Mouse (Mus musculus) mouse trophoblast stem cell (cell line): Measurements from ENCODE around the gene Gphn.
"Not testable (repeated sequence)": the region's sequence is repeated elsewhere in the genome, so short reads cannot be mapped to it uniquely, and the experiment has no call there.

Experiments used
- in situ Hi-C, 2 experiments: fragments of 300-500 bp; cut with MseI, MboI; formaldehyde crosslinking; loops; 2 replicates in 1 of 2; 3 replicates in 1 of 2; pipeline ENCODE4 v1.15.1; 2025

The Gphn gene

DNA sequence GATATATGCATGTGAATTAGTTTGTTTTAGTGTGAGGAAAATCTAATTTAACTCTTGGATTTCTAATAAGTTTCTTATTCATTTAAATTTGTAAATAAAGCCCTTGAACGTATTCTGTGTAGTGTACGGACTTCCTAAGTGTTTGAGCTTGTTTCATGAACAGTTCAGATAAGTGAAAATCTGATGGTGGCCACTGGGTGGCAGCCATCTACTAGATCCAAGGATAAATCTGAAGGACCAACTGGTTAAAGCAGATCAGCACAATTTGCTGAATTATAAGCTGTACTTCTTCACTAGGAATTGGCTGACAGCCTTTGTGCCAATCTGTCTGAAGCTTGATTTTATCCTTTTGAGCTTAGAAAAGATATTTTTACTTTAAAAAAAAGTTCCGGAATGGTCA, 105.9 kb downstream of the Gphn start:
- in situ Hi-C loops, result no loop called here

DNA sequence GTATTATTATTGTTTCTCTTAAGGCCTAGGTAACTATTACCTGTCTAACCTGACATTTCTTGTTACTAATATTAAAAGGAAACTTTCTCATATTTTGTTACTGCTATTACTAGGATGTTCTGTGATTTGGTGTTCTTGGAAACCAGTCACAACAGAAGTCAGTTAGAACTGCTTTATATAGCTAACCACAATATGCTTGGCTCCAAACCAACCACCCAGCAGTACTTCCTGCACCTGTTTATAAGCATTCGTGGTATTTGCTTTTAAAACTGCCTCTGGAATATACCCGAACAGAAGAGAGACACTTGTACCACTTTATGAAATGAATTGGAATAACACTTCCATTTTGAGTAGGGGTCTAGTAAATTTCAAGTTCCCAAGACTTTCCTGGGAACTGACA, 130.3 kb downstream of the Gphn start:
- in situ Hi-C loops, result no loop called here

DNA sequence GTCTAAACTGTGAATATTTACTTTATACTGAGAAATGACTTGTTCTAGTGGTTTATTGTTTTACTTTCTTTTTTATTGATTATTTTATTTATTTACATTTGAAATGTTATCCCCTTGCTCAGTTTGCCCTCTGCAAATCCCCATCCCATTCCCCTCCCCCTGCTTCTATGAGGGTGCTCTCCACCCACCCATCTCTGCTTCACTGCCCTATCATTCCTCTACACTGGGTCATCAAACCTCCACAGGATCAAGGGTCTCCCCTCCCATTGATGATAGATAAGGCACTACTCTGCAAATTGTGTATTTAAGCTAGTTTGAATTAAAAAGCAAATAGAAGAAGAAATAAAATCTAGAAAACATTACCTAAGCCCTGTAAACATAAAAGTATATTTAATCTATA, 163.1 kb downstream of the Gphn start:
- in situ Hi-C loops, result no loop called here

DNA sequence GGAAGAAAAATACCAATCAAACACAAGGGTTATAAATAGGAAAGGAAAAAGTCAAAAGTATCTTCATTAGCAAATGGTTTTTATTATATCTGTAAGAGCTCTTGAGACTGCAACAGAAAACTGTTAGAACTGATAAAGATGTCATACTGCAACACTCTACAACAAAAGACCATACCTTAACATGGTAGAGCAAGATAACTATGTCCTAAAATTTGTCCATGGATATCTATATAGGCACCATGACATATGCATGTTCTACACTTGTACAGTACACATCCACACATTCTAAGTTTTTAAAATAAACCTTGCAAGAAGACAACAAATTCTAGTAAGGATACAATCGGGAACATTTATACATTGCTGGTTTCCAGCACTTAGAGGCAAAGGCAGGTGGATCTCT, 169.1 kb downstream of the Gphn start:
- in situ Hi-C loops, result no loop called here

- in situ Hi-C loops, result not testable (repeated sequence)
Measured at GRCm38 (mm10) chr12:78407518-78407917, 181.3 kb downstream of the Gphn start.

DNA sequence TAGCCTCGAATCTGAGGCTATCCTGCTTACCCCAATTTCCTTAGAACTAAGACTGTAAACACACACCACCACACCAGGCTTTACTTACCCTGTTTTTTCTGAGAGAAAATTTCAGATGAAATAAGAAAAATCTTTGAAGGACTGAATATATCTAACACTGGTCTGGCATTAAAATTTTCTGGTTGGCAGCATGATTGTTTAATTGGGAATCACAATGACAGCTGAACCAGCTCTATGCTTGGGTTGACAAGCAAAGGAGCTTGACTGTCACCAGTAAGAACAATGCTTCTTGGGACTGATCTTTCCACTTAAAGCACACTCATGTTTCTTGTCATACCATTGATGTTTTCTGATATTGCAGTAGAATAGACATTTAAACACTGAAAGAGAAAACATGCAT, 296.0 kb downstream of the Gphn start:
- in situ Hi-C loops, result no loop called here

DNA sequence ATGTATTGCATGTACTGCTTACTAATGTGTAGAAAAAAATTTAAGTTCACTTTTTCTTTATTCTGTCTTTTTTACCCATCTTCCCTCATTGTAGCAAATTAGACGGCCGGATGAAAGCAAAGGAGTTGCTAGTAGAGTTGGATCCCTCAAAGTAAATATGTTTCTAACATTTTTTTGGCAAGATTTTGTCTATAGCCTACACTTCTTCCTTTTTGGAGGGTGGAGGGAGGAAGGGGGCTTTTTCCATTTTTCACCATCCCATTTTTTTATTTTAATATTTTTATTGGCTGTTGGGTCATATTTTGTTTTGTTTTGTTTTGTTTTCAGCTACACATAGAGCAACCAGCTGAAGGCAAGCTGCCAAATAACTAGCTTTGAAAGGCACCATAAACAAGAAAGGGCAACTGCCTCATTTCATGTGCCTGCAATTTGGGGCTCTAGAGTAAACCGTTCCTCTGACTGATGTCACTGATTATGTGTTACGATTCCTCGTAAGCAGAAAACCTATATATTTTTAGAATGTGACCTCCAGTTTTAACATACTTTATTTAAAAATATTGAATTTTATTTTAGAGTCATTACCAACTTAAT, 296.7 kb downstream of the Gphn start:
- in situ Hi-C loops, result no loop called here

DNA sequence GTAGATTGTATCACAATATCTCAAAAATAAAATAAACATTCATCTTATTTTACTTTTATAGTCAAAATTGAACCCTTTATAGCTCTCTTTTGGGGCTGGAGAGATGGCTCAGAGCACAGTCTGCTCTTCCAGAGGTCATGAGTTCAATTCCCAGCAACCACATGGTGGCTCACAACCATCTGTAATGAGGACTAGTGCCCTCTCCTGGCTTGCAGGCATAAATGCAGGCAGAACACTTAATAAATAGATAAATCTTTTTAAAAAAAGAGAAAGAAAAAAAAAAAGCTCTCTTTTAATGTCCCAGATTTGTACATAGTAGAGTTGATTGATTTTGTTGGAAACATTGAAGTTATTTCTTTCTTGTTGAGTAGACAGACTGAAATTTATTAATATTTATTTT, 311.4 kb downstream of the Gphn start:
- in situ Hi-C loops, result not testable (repeated sequence)

- in situ Hi-C loops, result no loop called here
Measured at GRCm38 (mm10) chr12:78550913-78551312, 324.7 kb downstream of the Gphn start.

DNA sequence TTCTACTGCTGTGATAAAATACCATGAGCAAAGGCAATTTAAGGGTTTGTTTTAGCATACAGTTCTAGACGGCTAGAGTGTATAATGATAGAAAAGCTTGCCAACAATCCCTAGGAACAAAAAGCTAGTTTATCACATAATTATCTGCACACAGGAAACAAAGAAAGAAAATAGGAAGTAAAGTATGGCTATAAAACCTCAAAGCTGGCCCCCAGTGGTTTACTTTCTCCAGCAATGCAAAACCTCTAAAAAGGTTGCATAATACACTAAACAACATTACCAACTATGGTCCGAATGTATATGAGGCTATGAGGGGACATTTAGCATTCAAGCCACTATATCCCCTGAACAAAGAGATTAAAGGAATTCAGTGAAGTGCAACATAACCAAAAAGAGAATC, 405.6 kb downstream of the Gphn start:
- in situ Hi-C loops, result no loop called here

GRCm38 (mm10) chr12:78639466-78639865, 413.3 kb downstream of the Gphn start:
- in situ Hi-C loops, result no loop called here

GRCm38 (mm10) chr12:78640086-78640485, 413.9 kb downstream of the Gphn start:
- in situ Hi-C loops, result no loop called here

DNA sequence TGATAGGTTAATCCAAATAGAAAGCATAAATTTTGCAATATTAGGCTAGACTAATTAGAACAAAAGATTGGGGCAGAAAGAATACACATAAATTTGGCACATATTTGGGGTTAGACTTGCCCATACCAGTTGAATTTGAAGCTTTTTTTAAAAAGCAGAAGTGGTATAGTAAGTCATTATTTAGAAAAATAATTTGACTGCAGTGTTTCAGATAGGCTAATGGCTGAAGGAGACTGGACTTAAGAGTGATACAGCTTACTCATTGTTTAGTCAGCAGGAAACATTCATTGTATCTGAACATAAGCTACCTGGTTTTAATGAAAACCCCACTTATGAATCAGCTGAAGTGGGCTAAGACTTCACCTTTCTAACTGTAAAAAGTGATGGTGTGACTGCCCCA, 415.0 kb downstream of the Gphn start:
- in situ Hi-C loops, result no loop called here

- in situ Hi-C loops, result no loop called here
Measured at GRCm38 (mm10) chr12:78643691-78644090, 417.5 kb downstream of the Gphn start.

DNA sequence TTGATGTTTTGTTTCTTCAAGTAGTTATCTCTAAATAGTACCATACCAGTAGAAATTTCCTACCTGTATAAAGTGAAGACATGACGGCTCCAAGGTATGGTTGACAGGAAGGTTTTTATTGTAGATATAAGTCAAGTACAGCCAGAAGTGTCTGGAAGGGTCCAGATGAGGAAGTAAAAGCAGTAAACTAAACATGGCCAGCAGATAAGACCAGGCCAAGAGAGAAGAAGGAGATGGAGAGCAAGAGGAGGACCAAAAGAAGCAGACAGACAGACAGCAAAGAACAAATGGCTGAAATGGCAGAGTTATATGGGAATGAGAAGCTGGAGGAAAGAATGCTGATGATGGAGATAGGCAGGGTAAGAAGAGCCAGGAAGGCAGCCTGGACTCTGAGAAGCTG, 419.1 kb downstream of the Gphn start:
- in situ Hi-C loops, result no loop called here

DNA sequence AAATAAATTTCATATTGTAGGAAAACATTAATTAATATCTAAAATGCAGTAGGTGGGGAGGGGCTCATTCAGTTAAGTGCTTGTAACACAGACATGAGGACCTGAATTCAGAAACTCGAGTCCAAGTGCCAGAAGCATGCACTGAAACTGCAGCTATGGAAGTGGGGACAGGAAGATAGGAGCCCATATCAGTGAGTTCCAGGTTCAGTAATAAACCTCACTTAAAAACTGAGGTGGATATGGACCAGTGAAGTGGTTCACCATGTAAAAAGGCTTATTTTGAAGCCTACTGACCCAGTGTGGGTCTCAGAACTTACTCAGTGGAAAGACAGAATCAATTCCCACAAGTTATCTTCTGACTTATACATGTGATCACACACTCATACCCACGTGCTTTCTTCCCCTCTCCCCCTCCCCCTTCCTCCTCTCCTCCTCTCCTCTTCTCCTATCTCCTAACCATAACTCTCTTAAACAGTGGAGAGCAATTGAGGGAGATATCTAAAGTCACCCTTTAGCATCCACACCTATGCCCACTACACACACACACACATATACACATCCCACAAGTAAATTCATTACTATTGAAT, 433.6 kb downstream of the Gphn start:
- in situ Hi-C loops, result no loop called here

DNA sequence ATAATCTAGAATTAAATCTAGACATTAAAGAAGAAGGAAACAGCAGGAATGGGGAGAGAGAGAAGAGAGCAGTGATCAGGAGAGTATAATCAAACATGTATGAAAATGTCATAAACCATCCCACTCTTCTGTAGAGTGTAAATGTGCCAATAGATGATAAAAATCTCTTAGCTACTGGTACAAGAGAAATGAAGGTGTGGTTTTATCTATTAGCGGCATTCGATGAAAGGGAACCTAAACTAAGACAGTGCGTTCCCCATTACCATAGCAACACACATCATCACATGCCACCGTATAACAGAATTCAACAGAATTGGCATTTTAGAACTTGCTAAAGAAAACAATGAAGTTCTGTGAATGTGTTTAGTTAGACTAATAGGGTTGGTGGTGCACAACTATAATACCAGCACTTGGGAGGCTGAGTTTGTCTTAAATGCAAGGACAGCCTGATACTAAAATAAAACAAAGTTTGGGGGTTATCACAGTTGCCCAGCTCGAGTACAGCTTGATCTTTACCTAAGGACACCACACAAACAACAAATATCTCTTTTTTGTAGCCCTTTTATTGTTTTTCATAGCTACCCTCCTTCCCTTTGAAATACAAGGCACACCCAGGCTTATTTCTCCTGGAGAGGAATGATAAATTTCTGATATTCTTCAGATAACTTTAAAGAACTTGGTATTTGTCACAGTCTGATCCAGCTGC, 452.1 kb downstream of the Gphn start:
- in situ Hi-C loops, result no loop called here

GRCm38 (mm10) chr12:78678807-78679189, 452.6 kb downstream of the Gphn start:
- in situ Hi-C loops, result no loop called here

- in situ Hi-C loops, result no loop called here
Measured at GRCm38 (mm10) chr12:78681048-78681447, 454.9 kb downstream of the Gphn start.

- in situ Hi-C loops, result no loop called here
Measured at GRCm38 (mm10) chr12:78682279-78682678, 456.1 kb downstream of the Gphn start.

GRCm38 (mm10) chr12:78685669-78686215, 459.6 kb downstream of the Gphn start:
- in situ Hi-C loops, result no loop called here

DNA sequence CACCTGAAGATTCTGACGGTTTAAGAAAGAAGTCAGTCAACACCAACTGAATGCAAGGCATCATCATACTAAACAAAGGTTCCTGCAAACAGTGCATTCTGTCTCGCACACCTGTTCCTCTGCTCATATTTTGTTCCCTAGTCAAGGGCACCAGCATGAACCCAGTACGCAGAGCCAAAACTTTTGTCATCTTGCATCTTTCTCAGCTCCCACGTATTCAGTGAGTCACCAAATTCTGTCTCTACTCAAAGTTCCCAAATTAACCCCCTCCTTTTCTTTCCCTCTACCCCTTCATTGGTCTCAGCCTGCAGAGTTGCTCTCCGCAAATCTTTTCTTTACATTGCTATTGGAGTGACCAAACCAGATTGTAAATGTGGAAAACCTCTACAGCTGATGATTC, 462.7 kb downstream of the Gphn start:
- in situ Hi-C loops, result no loop called here

DNA sequence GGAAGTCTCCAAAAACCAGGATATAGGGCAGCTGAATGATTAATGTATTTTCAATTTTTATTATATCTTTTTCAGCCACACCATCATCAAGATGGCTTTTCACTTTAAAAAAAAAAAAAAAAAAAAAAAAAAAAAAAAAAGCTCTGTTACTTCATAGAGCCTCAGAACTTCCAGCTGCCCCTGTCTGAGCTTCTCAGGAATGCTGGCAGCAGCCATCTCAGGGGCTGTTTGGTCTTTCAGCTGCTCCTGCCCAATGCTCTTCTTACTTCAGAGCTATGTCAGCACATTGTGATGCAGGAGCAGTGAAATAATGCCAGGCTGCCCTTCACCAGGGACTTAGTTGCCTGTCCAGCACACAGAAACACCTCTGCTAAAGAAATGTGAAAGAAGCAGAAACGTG, 465.1 kb downstream of the Gphn start, which contains the start of gene Fam71d:
Fam71d (plus strand) TSS at position 211 of the 400 bp plus-strand sequence.
- in situ Hi-C loops, result no loop called here
